Mouse (Mus musculus) lung, postnatal 25 days (tissue): Measurements from ENCODE around the gene Capn11.

ENCODE experiments used
- DNase-seq: peaks from one replicate; pipeline ENCODE4 v3.0.0; 2022; ENCODE audit warnings: low spot score

Capn11 gene

DNA sequence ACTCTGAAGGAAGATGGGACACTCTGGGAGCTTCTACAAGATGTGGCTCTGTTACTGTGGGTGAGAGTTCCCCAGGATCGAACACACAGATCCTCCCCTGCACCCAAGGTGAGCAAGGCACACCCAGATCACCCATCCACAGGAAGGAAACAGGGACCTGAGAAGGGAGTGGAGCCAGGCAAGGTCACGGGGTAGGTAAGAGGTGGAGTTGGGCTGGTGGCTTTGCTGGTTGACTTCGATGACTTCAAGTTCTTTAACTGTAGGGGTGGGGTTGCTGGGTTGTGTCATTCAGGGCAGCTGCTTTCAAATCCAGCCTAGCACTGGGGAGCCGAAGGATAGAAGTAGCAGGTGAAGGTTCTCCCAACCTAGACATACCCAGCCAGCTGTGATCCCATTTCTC, 23.7 kb upstream of the Capn11 start:
- peak; percentile 39 for DNase-seq

DNA sequence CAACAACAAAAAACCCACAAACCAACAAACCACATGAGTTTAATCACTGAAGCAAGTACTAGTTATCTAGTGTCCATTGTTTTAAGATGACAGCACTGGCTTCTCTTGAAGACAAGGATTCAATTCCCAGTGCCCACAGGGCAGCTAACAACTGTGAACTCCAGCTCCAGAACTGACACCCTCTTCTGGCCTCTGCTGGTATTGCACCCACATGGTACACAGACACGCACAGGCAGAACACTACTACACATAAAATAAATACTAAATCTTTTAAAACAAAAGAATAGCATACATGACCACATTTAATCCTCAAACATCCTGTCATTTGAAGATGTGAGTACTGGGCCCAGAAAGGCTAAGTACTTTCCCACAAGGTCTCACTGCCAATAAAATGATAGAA, 22.5 kb upstream of the Capn11 start:
- no peak for DNase-seq

GRCm38 (mm10) chr17:45680391-45680980, 21.4 kb upstream of the Capn11 start:
- DNase-seq = peak; percentile 47

GRCm38 (mm10) chr17:45678106-45678505, 19.0 kb upstream of the Capn11 start:
- peak; percentile 51 for DNase-seq

DNA sequence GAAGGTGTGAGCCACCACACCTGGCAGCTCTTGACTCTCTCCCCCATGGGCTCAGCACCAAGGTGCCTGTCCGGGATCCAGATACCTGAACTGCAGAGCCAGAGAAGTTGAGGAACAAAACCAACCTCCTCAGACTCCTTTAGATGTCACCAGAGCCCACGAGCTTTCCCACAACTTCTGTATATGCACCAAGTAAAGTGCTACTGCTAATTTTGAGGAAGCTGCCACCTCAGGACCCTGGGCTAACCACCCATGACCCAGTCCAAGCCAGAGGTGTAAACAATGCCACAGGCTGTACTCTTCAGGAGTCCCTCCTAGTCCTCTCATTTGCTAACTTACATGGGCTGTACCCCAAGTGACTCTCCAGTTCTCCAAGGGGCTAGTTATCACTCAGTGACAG, 13.5 kb upstream of the Capn11 start:
- no peak for DNase-seq

- DNase-seq = no peak
These were observed 12.7 kb upstream of the Capn11 start for GRCm38 (mm10) chr17:45671821-45672220.

DNA sequence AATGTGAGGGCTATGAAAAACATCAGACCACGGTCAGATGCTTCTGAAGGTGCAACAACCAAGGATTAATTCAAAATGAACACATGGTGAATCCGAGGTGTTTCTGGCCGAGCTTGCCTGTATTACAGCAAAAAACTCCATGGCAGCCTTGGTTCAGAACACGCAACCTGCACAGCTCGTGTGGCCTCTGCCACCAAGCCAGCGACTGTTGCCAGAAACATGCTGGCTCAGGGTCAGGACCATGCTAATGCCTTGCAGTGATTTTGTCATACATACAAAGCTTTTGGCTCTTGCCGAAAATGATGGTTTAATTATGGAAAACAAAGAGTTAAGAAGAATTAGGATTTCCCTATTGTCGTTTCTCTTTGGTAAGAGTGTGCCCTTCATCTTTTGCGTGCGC, 8.9 kb upstream of the Capn11 start:
- no peak for DNase-seq

DNA sequence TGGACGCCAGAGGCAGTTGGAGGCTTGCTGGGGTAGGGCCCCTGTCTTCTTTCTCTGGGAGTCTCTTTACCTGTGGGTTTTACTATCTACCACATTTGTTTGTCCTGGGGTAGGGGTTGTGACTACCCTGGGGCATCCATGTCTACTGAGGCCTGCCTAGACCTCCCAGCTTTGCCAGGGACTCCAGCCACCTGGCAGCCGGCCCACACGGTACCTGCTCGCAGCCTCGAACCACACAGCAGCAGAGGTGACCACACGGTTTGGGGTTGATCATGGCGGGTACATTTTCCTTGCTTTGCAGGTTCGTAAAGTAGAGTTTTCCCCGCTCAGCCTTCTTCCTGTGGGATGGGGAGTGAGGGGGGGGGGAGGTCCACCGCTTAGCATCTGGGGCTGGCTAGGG, 8.4 kb upstream of the Capn11 start:
- no peak for DNase-seq

DNA sequence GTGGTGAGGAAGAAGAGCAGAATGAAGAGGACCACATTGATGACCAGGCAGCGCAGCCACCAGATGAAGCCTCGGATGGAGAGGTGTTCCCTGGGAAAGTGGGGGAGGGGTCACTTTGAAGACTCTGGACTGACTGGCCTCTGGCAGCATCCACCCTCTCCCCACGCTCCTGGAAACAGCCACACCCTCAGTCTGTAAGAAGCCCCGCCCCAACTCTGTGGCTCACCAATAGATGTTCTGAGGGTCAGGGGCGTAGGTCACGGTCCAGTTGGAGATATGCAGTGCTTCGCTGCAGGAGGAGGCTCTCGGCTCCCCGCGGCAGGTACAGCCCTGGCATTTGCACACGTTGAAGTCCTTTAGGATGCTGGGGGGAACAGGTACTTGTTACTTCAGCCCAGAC, 7.0 kb upstream of the Capn11 start:
- no peak for DNase-seq

GRCm38 (mm10) chr17:45664608-45665007, 5.5 kb upstream of the Capn11 start:
- peak; percentile 27 for DNase-seq

- peak; percentile 59 for DNase-seq
These were observed 4.2 kb upstream of the Capn11 start for GRCm38 (mm10) chr17:45663106-45663919.

GRCm38 (mm10) chr17:45655820-45656219, 3.3 kb downstream of the Capn11 start:
- no peak for DNase-seq

DNA sequence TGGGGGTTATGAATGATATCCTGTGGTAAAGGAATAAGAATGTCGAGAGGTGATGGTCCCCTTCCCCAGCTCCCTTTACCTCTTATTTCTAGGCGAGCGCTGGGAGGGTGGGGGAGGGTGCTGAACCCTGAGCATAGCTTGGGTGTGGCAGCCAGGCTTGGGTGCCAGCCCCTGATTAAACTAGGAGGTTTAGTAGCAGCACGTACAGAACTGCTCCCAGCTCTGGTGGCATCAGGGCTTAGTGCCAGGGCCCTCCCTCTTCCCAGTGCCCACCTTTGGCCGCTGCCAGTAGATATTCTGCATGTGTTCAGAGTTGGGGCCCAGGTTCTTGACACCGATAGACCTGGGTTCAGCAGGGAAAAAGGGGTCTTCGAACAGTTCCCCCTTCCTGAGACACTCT, 5.9 kb downstream of the Capn11 start:
- DNase-seq = no peak

DNA sequence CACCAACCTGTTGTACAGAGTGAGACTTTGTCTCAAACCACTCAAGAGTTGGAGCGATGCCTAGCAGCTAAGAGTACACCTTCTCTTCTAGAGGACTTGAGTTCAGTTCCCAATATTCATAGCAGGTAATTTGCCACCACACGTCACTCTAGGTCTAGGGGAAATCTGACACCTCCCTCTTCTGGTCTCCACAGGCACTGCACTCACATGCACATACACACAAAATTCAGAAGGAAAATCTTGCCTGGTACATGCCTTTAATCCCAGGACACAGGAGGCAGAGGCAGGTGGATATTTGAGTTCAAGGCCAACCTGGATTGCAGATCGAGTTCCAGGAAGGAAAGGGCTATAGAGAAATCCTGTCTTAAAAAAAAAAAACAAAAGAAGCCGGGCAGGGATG, 14.9 kb downstream of the Capn11 start:
- no peak for DNase-seq

- DNase-seq = peak; percentile 57
These were observed 16.4 kb downstream of the Capn11 start for GRCm38 (mm10) chr17:45642701-45643100.

GRCm38 (mm10) chr17:45641981-45642380, 17.1 kb downstream of the Capn11 start:
- no peak for DNase-seq

GRCm38 (mm10) chr17:45638596-45639295, 20.4 kb downstream of the Capn11 start:
- DNase-seq = no peak

DNA sequence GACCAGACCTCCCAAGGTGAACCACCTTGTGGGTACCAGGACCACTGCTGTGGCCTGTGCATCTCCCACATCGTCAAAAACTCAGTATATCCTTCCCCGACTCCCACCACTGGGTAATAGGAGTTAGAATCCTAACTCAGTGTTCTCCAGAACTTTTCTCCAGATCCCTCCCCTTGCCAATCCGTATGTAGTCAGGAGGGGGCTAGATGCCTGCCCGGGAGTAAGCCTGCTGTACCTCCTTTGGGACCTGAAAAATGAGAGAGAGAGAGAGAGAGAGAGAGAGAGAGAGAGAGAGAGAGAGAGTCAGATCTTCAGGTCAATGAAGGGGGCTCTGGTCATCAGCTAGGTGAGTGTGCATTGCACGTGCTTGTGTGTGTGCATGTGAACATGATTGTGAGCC, 25.1 kb downstream of the Capn11 start:
- no peak for DNase-seq

- DNase-seq = no peak
These were observed 27.2 kb downstream of the Capn11 start for GRCm38 (mm10) chr17:45631940-45632339.

GRCm38 (mm10) chr17:45630992-45631391, 28.1 kb downstream of the Capn11 start:
- no peak for DNase-seq

DNA sequence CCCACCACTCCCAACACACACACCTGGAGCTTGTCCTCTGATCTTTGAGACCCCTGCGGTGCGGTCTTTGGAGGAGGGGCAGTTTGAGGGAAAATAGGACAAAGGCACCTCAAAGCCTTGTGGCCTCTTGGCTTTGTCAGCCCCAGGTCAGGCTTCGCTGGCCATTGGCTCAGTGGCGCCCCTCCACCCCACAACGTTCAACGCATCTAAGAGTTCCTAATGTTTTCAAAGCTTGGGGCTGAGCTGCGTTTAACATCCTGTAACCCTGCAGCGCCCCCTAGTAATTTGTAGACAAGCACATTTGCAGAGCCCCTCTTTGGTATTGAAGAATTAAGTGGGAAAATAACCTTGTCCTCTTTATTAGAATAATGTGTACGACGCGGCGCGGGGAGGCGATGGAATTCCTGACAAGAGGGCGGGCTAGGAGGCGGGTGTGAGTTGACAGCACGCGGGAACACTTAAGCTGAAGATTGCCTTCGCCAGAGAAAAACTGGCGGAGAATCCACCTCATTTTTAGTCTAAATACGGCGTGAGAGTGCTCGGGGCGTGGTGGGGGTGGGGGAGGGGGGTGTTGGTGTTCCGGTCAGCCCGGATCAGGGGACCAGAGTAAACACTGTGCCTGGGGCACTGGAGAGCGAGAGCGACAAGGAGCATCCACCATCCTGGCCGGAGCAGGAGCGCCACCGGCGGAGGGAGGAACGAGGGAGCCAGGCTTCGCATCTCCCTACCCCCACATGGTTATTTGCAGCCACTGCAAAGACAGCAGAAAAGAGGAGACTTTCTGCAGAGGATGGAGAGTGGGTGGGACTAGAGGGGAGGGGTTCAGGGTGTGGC, 29.0 kb downstream of the Capn11 start:
- DNase-seq = peak; percentile 59
